Mouse (Mus musculus): Measurements from ENCODE around the gene Gm19668.
"Not testable (repeated sequence)": the region's sequence is repeated elsewhere in the genome, so short reads cannot be mapped to it uniquely, and the experiment has no call there.

Gm19668 gene

DNA sequence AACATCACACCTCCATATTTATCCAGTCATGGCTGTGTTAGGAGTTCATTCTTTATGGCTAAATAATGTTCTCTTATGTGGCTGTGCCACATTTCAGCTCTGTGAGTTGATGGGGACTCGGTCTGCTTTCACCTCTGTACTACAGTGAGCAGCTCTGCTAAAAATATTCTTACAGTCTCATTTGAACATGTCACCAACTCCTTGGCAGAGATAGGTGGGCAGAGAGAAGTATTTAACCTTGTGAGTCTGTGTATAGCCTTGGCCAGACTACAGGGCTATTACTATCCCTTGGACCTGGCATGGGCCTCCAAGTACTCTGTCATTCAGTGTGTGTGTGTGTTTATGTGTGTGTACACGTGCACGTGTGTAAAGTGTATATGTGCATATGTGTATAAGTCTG lies 26.8 kb downstream of the Gm19668 start:
- in situ Hi-C loops (cut with MboI, MseI) = not testable (repeated sequence)

DNA sequence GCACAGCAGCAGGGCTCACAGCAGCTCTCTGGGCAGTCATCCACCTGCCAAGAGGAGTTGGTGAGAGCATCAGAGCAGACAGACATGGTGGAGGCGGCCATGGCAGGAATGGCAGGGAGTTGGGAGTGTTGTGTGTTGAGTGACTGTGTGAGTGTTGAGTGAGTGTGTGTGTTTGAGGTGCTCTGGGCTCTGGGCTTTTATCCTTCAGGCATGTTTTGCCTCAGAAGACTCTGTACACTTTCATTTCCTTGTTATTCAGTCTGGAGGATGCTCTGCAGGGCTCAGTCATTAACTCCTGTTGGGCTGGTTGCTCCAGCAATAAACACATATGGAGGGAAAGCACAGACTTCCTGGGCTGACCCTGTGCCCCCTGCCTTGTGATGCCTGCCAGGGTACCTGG lies 27.7 kb downstream of the Gm19668 start, which contains the start of gene Gm3238:
TSS of gene Gm3238 (minus strand) at position 101 of the 400 bp plus-strand sequence.
- in situ Hi-C loops (cut with MboI, MseI) = not testable (repeated sequence)

- in situ Hi-C loops (cut with MboI, MseI) = no loop called here
Measured at GRCm38 (mm10) chr10:77769727-77770126, 29.2 kb downstream of the Gm19668 start.

- in situ Hi-C loops (cut with MboI, MseI) = not testable (repeated sequence)
Measured at GRCm38 (mm10) chr10:77759582-77759981, 39.4 kb downstream of the Gm19668 start, which contains the start of gene Gm3233. Gene Gm3233, minus strand, starts transcription at chr10:77759682.

- in situ Hi-C loops (cut with MboI, MseI) = no loop called here
Measured at GRCm38 (mm10) chr10:77753448-77753847, 45.5 kb downstream of the Gm19668 start.

GRCm38 (mm10) chr10:77752312-77752711 lies 46.6 kb downstream of the Gm19668 start:
- in situ Hi-C loops (cut with MboI, MseI) = not testable (repeated sequence)

- in situ Hi-C loops (cut with MboI, MseI) = not testable (repeated sequence)
Measured at GRCm38 (mm10) chr10:77751254-77751653, 47.7 kb downstream of the Gm19668 start, which contains the start of gene Gm9736. Gene Gm9736, minus strand, starts transcription at chr10:77751354.

DNA sequence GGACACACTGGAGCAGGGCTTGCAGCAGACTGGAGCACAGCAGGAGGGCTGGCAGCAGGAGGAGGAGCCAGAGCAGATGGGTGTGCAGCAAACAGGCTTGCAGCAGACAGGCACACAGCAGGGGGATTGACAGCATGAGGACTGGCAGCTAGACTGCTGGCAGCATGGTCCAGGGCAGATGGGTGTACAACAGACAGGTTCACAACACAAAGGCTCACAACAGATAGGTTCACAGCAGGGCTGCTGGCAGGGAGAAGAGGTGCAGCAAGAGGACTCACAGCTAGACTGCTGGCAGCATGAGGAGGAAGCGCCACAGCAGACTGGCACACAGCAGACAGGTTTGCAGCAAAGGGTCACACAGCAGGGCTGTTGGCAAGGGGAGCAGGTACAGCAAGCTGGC lies 48.2 kb downstream of the Gm19668 start:
- in situ Hi-C loops (cut with MboI, MseI) = not testable (repeated sequence)
